Comparison of ENCODE assay signal across 8 mouse cellular contexts in the genomic region with DNA sequence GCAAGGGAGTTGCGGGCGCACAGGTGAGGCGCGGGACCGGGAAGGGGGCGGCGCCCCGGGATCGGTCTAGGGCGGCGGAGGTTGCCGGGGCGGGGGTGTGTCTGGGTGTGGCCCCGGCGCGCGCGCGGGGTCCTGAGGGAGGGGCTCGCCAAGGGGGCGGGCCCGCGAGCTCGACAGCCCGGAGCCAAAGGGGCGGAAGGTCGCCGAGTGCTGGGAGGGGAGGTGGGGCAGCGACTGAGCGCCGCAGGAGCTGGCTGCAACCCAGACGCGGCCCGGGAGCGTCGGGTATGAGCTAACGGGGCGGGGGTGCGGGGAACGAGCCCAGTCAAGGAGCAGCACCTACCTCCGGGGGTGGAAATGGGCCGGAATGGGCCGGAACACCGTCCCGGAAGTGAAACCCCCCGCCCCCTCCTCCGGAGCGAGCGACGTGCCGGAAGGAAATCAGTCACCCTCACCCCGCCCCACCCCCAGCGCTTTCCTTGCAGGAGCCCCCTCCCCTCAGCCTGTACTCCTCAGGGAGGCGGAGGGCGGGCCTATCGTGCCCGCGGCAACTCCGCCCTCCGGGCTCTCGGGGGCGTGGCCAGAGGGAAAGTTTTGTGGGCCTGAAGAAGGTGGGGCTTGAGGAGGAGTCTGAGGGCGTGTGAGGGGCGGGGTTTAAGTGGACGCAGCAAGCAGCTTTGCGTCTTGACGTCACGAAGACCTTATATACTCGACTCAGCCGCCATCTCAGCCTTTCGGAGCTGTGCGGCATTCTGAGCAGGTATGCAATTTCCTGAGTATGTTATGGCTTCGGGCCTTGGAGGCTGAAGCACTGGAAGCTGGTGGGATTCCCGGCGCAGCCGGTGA. TPM values are rescaled to one million over a fixed set of nuclear protein-coding genes. Genes with fewer than 3 reads are reported as not detected.
DNase-seq lines count a peak whose midpoint lies in the region; ATAC-seq and TF ChIP-seq lines count a peak whose summit lies in the region.

A gene (minus strand): TSS at position 415 of the 846 bp plus-strand sequence.

- H3K4me2 ChIP-seq in forebrain, postnatal 0 days (ENCODE audit: low read depth), result peak within 1 kb of the TSS; percentile 84
- H3K4me2 ChIP-seq in lung, embryonic 16.5 days (ENCODE audit: low read depth, low read length), result peak within 1 kb of the TSS; percentile 87

- DNase-seq in MEL (ENCODE audit: low read depth, low spot score), result peak; percentile 99
- DNase-seq in cerebellum, adult 2 months, result peak; percentile 97
- DNase-seq in forebrain, postnatal 0 days, result peak; percentile 100
- DNase-seq in layer of hippocampus, adult 9-10 months (ENCODE audit: low spot score), result peak; percentile 98
- peak; percentile 89 for DNase-seq in ovary, postnatal 10 days (ENCODE audit: low spot score)
- DNase-seq in thymus, postnatal 10 days (ENCODE audit: low spot score in 2 of 2), result peak; percentile 99

- under 1% methylated on average over 70 of the region's 76 CpGs for WGBS in cerebellum, adult 2 months
- WGBS in forebrain, postnatal 0 days, result 5% methylated on average over 56 of the region's 76 CpGs
- under 1% methylated on average over 65 of the region's 76 CpGs for WGBS in lung, embryonic 16.5 days

- H3K27ac ChIP-seq in MEL (ENCODE audit: control insufficient read depth, low read depth, low read length), result peak within 1 kb of the TSS; percentile 99
- peak within 1 kb of the TSS; percentile 73 for H3K27ac ChIP-seq in cerebellum, adult 2 months (ENCODE audit: insufficient read depth, low read length)
- H3K27ac ChIP-seq in forebrain, postnatal 0 days (ENCODE audit: low read depth, low read length), result peak within 1 kb of the TSS; percentile 89
- peak within 1 kb of the TSS; percentile 94 for H3K27ac ChIP-seq in lung, embryonic 16.5 days (ENCODE audit: low read length)

- no peaks in the 10 kb centered on the region for H3K9me3 ChIP-seq in MEL (replicated peaks; ENCODE audit: insufficient read depth, low read length)
- H3K9me3 ChIP-seq in forebrain, postnatal 0 days (ENCODE audit: low read length), result no peaks in the 10 kb centered on the region
- no peaks in the 10 kb centered on the region for H3K9me3 ChIP-seq in lung, embryonic 16.5 days (ENCODE audit: control insufficient read depth, low read length)

- H3K4me3 ChIP-seq in MEL (ENCODE audit: control insufficient read depth in 1 of 2, insufficient read depth in 1 of 2, low read depth in 2 of 2, low read length in 2 of 2), result peak within 1 kb of the TSS; percentile 77 to 93
- peak within 1 kb of the TSS; percentile 80 for H3K4me3 ChIP-seq in cerebellum, adult 2 months (replicated peaks; ENCODE audit: insufficient read depth, low read depth, low read length)
- H3K4me3 ChIP-seq in forebrain, postnatal 0 days (ENCODE audit: low read depth, low read length), result peak within 1 kb of the TSS; percentile 88
- H3K4me3 ChIP-seq in lung, embryonic 16.5 days (ENCODE audit: low read length), result peak within 1 kb of the TSS; percentile 90

- TF ChIP-seq EP300 in MEL (IDR thresholded peaks at IDR 0.05; ENCODE audit: low read depth in 1 of 2, low read length in 2 of 2), result no peak

- peak; percentile 94 to 99 for TF ChIP-seq POLR2A in MEL (IDR thresholded peaks at IDR 0.05; ENCODE audit: control insufficient read depth in 1 of 2, insufficient read depth in 1 of 2, low read depth in 1 of 2, low read length in 2 of 2, poor library complexity in 1 of 2)
- TF ChIP-seq POLR2A in cerebellum, adult 2 months (IDR thresholded peaks at IDR 0.05; ENCODE audit: borderline replicate concordance, insufficient read depth, low read length), result peak; percentile 100

- no peak for TF ChIP-seq RAD21 in MEL (IDR thresholded peaks at IDR 0.05; ENCODE audit: low read depth, low read length)

- no peaks in the 10 kb centered on the region for H3K27me3 ChIP-seq in MEL (ENCODE audit: control insufficient read depth in 1 of 2, insufficient read depth in 2 of 2, low read length in 2 of 2)
- no peaks in the 10 kb centered on the region for H3K27me3 ChIP-seq in cerebellum, adult 2 months (ENCODE audit: control insufficient read depth, insufficient read depth, low read length)
- H3K27me3 ChIP-seq in forebrain, postnatal 0 days (ENCODE audit: insufficient read depth, low read length), result no peaks in the 10 kb centered on the region
- H3K27me3 ChIP-seq in lung, embryonic 16.5 days (ENCODE audit: control insufficient read depth, insufficient read depth, low read depth, low read length), result no peaks in the 10 kb centered on the region

- H3K79me2 ChIP-seq in MEL (ENCODE audit: control insufficient read depth, insufficient read depth, low read length, poor library complexity), result peaks cover 44% of the 10 kb centered on the region

- H3K9ac ChIP-seq in MEL (ENCODE audit: control insufficient read depth, low read depth, low read length, poor library complexity, severe bottlenecking), result peak within 1 kb of the TSS; percentile 98
- peak within 1 kb of the TSS; percentile 77 for H3K9ac ChIP-seq in forebrain, postnatal 0 days
- peak within 1 kb of the TSS; percentile 96 for H3K9ac ChIP-seq in lung, embryonic 16.5 days (ENCODE audit: low read length)

- peak; percentile 96 for ATAC-seq in forebrain, postnatal 0 days
- peak; percentile 78 to 81 for ATAC-seq in hematopoietic stem cell, adult 5-6 weeks (replicated peaks in 1 of 2; ENCODE audit: insufficient read depth in 1 of 2, low FRiP score in 2 of 2, low TSS enrichment in 1 of 2, low read depth in 1 of 2, poor library complexity in 2 of 2, severe bottlenecking in 2 of 2)
- ATAC-seq in lung, embryonic 16.5 days (ENCODE audit: low read depth), result peak; percentile 94

- TF ChIP-seq CTCF in MEL (IDR thresholded peaks at IDR 0.05 in 2 of 3, conservative IDR thresholded peaks at IDR 0.05 in 1 of 3; ENCODE audit: control insufficient read depth in 1 of 3, insufficient read depth in 1 of 3, low read depth in 2 of 3, low read length in 3 of 3, poor library complexity in 1 of 3, severe bottlenecking in 1 of 3), result no peak
- no peak for TF ChIP-seq CTCF in cerebellum, adult 2 months (IDR thresholded peaks at IDR 0.05; ENCODE audit: borderline replicate concordance, insufficient read depth, low read depth, low read length)
- no peak for TF ChIP-seq CTCF in forebrain, postnatal 0 days (IDR thresholded peaks at IDR 0.05; ENCODE audit: low read depth)

- peaks cover 19 to 27% of the 10 kb centered on the region in 2 experiments for H3K36me3 ChIP-seq in MEL (ENCODE audit: control insufficient read depth in 1 of 2, insufficient read depth in 2 of 2, low read length in 2 of 2)
- H3K36me3 ChIP-seq in forebrain, postnatal 0 days (ENCODE audit: insufficient read depth), result peaks cover 51% of the 10 kb centered on the region
- H3K36me3 ChIP-seq in lung, embryonic 16.5 days (ENCODE audit: control insufficient read depth, insufficient read depth, low read length), result peaks cover 37% of the 10 kb centered on the region

- peaks cover 0 to 9% of the 10 kb centered on the region in 2 experiments; a peak in 3 of 4 replicates for H3K4me1 ChIP-seq in MEL (ENCODE audit: control insufficient read depth in 1 of 2, insufficient read depth in 2 of 2, low read length in 2 of 2)
- H3K4me1 ChIP-seq in cerebellum, adult 2 months (ENCODE audit: control insufficient read depth, insufficient read depth, low read length), result peaks cover 4% of the 10 kb centered on the region; the same call in 1 of the 2 replicates
- peaks cover 11% of the 10 kb centered on the region; the same call in 1 of the 2 replicates for H3K4me1 ChIP-seq in forebrain, postnatal 0 days (ENCODE audit: insufficient read depth)
- H3K4me1 ChIP-seq in lung, embryonic 16.5 days (replicated peaks; ENCODE audit: control insufficient read depth, insufficient read depth, low read length), result peaks cover 15% of the 10 kb centered on the region

TF ChIP-seq in MEL, 35 proteins besides CTCF, POLR2A, EP300 and RAD21:
- TF ChIP-seq SIN3A (IDR thresholded peaks at IDR 0.05; ENCODE audit: low read length), result no peak
- peak; percentile 99 for TF ChIP-seq TBP (IDR thresholded peaks at IDR 0.05; ENCODE audit: low read depth, low read length)

RNA-seq across cellular contexts. Expression of the gene that starts here (rescaled TPM):
- 5.2 and 5.7 TPM in 2 replicates for total RNA-seq in MEL (2012; rRNA removed)
- 1 to 10 TPM in 1 of 2 experiments, not detected in 1; 4.2 TPM for polyA plus RNA-seq in MEL (2012; ENCODE audit: insufficient read depth in 1 of 2, insufficient read length in 2 of 2, low read depth in 1 of 2, low replicate concordance in 2 of 2, missing spikeins in 1 of 2)
- 5.0 and 5.5 TPM in 2 replicates for polyA plus RNA-seq in cerebellum, adult 2 months (2012; rRNA removed)
- total RNA-seq in forebrain, postnatal 0 days (2014; rRNA removed), result 19.7 and 30.2 TPM in 2 replicates
- 3.7 and 7.9 TPM in 2 replicates for polyA plus RNA-seq in forebrain, postnatal 0 days (2015; fragmentation: Nextera tagmentation; extraction: Ambion mirVana)
- total RNA-seq in hematopoietic stem cell, adult 5-6 weeks (2017), result 8.7 and 11.8 TPM in 2 replicates
- 7.5 and 12.2 TPM in 2 replicates for polyA plus RNA-seq in lung, embryonic 16.5 days (2015; fragmentation: Nextera tagmentation; extraction: Ambion mirVana)

Comparison
In these comparisons a context has a peak if more than half of its experiments do, and no peak if none do; other contexts are left out.
1. Peak in every context shown above with its lines: DNase-seq, ATAC-seq, H3K4me3 ChIP-seq and H3K27ac ChIP-seq.